Mouse (Mus musculus): ENCODE results near the gene Olfr1181. TPM values are rescaled to one million over a fixed set of nuclear protein-coding genes. Genes with fewer than 3 reads are reported as not detected.

The Olfr1181 gene
- total RNA-seq (2023) = not detected

GRCm38 (mm10) chr2:88426071-88426470 lies at the start of gene Olfr1181:
TSS of gene Olfr1181 (minus strand) at chr2:88426171.

GRCm38 (mm10) chr2:88454567-88454966 lies 28.6 kb upstream of the Olfr1181 start, which contains the start of gene Olfr1183:
TSS of gene Olfr1183 (plus strand) at chr2:88454867.

GRCm38 (mm10) chr2:88449031-88449430 lies 23.1 kb upstream of the Olfr1181 start, which contains the start of gene Gm13757:
TSS of gene Gm13757 (minus strand) at chr2:88449131.

GRCm38 (mm10) chr2:88419051-88419450 lies 6.9 kb downstream of the Olfr1181 start, which contains the start of gene Olfr1180:
TSS of gene Olfr1180 (minus strand) at chr2:88419151.

GRCm38 (mm10) chr2:88406353-88406752 lies 19.6 kb downstream of the Olfr1181 start, which contains the start of gene Olfr1179:
TSS of gene Olfr1179 (minus strand) at chr2:88406453.

GRCm38 (mm10) chr2:88386762-88387161 lies 39.2 kb downstream of the Olfr1181 start, which contains the start of gene Olfr1178:
TSS of gene Olfr1178 (plus strand) at chr2:88387062.

Other genes with a start within 250 kb of the Olfr1181 start
- gene Olfr1168, start 244.3 kb downstream of the Olfr1181 start, total RNA-seq (2023) = not detected
- gene Olfr1170, start 197.8 kb downstream of the Olfr1181 start, total RNA-seq (2023) = not detected
- gene Olfr1173, start 146.3 kb downstream of the Olfr1181 start, total RNA-seq (2023) = not detected
- not detected for gene Olfr1174-ps, start 111.0 kb downstream of the Olfr1181 start, total RNA-seq (2023)
- not detected for gene Olfr1175-ps, start 99.0 kb downstream of the Olfr1181 start, total RNA-seq (2023)
- gene Olfr1176, start 89.5 kb downstream of the Olfr1181 start, total RNA-seq (2023) = not detected
- gene Olfr1177-ps, start 79.7 kb downstream of the Olfr1181 start, total RNA-seq (2023) = not detected
- not detected for gene Olfr1178, start 39.1 kb downstream of the Olfr1181 start, total RNA-seq (2023)
- gene Olfr1179, start 19.7 kb downstream of the Olfr1181 start, total RNA-seq (2023) = not detected
- not detected for gene Olfr1180, start 7.0 kb downstream of the Olfr1181 start, total RNA-seq (2023)
- gene Gm13757, start 23.0 kb upstream of the Olfr1181 start, total RNA-seq (2023) = not detected
- not detected for gene Olfr1183, start 28.7 kb upstream of the Olfr1181 start, total RNA-seq (2023)
- gene Olfr1184, start 57.4 kb upstream of the Olfr1181 start, total RNA-seq (2023) = not detected
- gene Olfr1185-ps1, start 67.1 kb upstream of the Olfr1181 start, total RNA-seq (2023) = not detected
- not detected for gene Olfr1186, start 92.4 kb upstream of the Olfr1181 start, total RNA-seq (2023)
- gene Olfr1188, start 130.8 kb upstream of the Olfr1181 start, total RNA-seq (2023) = not detected
- gene Olfr1189, start 160.3 kb upstream of the Olfr1181 start, total RNA-seq (2023) = not detected
- gene Olfr1191-ps1, start 214.4 kb upstream of the Olfr1181 start, total RNA-seq (2023) = under 1 TPM; 0.04 to 0.18 TPM
- gene Olfr1192-ps1, start 222.3 kb upstream of the Olfr1181 start, total RNA-seq (2023) = not detected
- gene Olfr1193, start 249.5 kb upstream of the Olfr1181 start, total RNA-seq (2023) = not detected